Mouse (Mus musculus): ENCODE results near the gene Bet1. TPM values are rescaled to one million over a fixed set of nuclear protein-coding genes. Genes with fewer than 3 reads are reported as not detected.

The Bet1 gene
- 56.7 TPM for polyA plus RNA-seq (2014; fragmentation: Illumina TruSeq; extraction: RNeasy Lipid Tissue Mini Kit (QIAGEN cat#74804); ENCODE audit: low read depth, low replicate concordance)

GRCm38 (mm10) chr6:4086663-4087454, at the start of gene Bet1:
TSS of gene Bet1 (minus strand) at chr6:4086972.

Other genes with a start within 250 kb of the Bet1 start
- gene Tfpi2, start 98.1 kb downstream of the Bet1 start, polyA plus RNA-seq (2014; fragmentation: Illumina TruSeq; extraction: RNeasy Lipid Tissue Mini Kit (QIAGEN cat#74804); ENCODE audit: low read depth, low replicate concordance), result 3.3 TPM
- not detected for gene Gngt1, start 93.2 kb downstream of the Bet1 start, polyA plus RNA-seq (2014; fragmentation: Illumina TruSeq; extraction: RNeasy Lipid Tissue Mini Kit (QIAGEN cat#74804); ENCODE audit: low read depth, low replicate concordance)
- 30.2 TPM for gene Gng11, start 83.1 kb downstream of the Bet1 start, polyA plus RNA-seq (2014; fragmentation: Illumina TruSeq; extraction: RNeasy Lipid Tissue Mini Kit (QIAGEN cat#74804); ENCODE audit: low read depth, low replicate concordance)

All from adipose tissue, adult 10 weeks (tissue).